Mouse (Mus musculus) neural tube, embryonic 14.5 days (tissue): Measurements from ENCODE around the gene Slc13a3. TPM values are rescaled to one million over a fixed set of nuclear protein-coding genes. Genes with fewer than 3 reads are reported as not detected.

ENCODE experiments used
- ATAC-seq: fragments of 200-750 bp; cut with Nextera tagmentation; 2 replicates; pipeline ENCODE4 v1.8.0; 2017; ENCODE audit warnings: low read depth, mild to moderate bottlenecking, moderate TSS enrichment, moderate library complexity
- H3K27ac ChIP-seq: fragments of 300-500 bp; sonication (generic); 2 replicates; pipeline ENCODE4 v1.5.1; 2014; ENCODE audit warnings: low read depth, mild to moderate bottlenecking, control low read depth, low read length, moderate library complexity, mixed read lengths
- H3K27me3 ChIP-seq: fragments of 300-500 bp; sonication (generic); 2 replicates; pipeline ENCODE4 v1.6.1; 2014; ENCODE audit warnings: low read length; ENCODE audit not compliant: control insufficient read depth, insufficient read depth
- H3K36me3 ChIP-seq: fragments of 300-500 bp; sonication (generic); 2 replicates; pipeline ENCODE4 v1.6.1; 2014; ENCODE audit warnings: low read length, mixed read lengths; ENCODE audit not compliant: control insufficient read depth, insufficient read depth
- H3K4me1 ChIP-seq: fragments of 300-500 bp; sonication (generic); 2 replicates; pipeline ENCODE4 v1.6.1; 2014; ENCODE audit warnings: low read length; ENCODE audit not compliant: control insufficient read depth, insufficient read depth
- H3K4me2 ChIP-seq: fragments of 300-500 bp; sonication (generic); 2 replicates; pipeline ENCODE4 v1.6.1; 2014; ENCODE audit warnings: mild to moderate bottlenecking, low read depth, low read length, control low read depth
- H3K4me3 ChIP-seq: fragments of 300-500 bp; sonication (generic); 2 replicates; pipeline ENCODE4 v1.5.1; 2014; ENCODE audit warnings: low read depth, low read length, control low read depth, mixed read lengths
- H3K9ac ChIP-seq: fragments of 300-500 bp; sonication (generic); replicated peaks from 2 replicates; pipeline ENCODE4 v1.6.1; 2014; ENCODE audit warnings: low read depth, mild to moderate bottlenecking, control low read depth, low read length, mixed read lengths
- H3K9me3 ChIP-seq: fragments of 300-500 bp; sonication (generic); 2 replicates; pipeline ENCODE4 v1.6.1; 2016; ENCODE audit warnings: low read length; ENCODE audit not compliant: control insufficient read depth
- WGBS: fragments of 180-500 bp; shearing (Covaris S2); extraction: QIAGEN DNeasy Blood & Tissue Kit; methylation state at CpG from one replicate; pipeline ENCODE4 v1.1.7; 2014; 5-methylcytosine and 5-hydroxymethylcytosine counted together
- polyA plus RNA-seq: library from polyadenylated mRNA; unstranded; fragments of >200 nt; fragmentation: Nextera tagmentation; extraction: Ambion mirVana; gene quantifications from 2 replicates; pipeline ENCODE4 v1.2.1, GENCODE M21; 2014

Slc13a3 gene
- polyA plus RNA-seq, 1 experiment from 2014 or later, result 1.3 TPM

DNA sequence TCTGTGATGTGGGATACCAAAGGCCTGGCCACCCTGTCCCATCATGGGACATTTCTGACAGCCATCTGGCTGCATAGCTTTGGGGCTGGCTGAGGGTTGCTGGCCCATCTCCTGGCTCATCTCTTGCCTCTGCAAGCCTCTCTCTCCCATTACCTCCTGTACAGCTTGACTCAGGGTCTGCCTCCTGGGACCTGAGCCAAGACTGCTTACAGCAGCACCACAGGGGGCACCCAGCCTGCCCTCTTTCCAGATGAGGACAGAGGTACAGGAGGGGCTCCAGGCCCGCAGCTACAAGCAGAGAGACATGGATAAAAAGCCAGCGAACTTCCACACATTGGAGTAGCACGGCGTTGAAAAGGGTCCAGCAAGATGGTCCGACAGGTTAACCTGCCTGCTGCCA is 13.4 kb upstream of the Slc13a3 start:
- no peaks in the 10 kb centered on the region for H3K9me3 ChIP-seq
- H3K4me2 ChIP-seq, result no peak overlapping the region
- H3K9ac ChIP-seq, result no peak overlapping the region
- H3K36me3 ChIP-seq, result peaks cover 23% of the 10 kb centered on the region
- peaks cover 7% of the 10 kb centered on the region; the same call in 1 of the 2 replicates for H3K4me1 ChIP-seq
- H3K4me3 ChIP-seq, result no peak overlapping the region
- WGBS, result 74% methylated on average over 5 of the region's 5 CpGs
- no peak for ATAC-seq
- no peaks in the 10 kb centered on the region for H3K27me3 ChIP-seq
- no peak overlapping the region for H3K27ac ChIP-seq

GRCm38 (mm10) chr2:165485826-165486225 is 12.8 kb upstream of the Slc13a3 start:
- Histone ChIP-seq H3K27me3 (no peaks in the 10 kb centered on the region), H3K9ac (no peak overlapping the region), H3K4me2 (no peak overlapping the region), H3K27ac (no peak overlapping the region), H3K9me3 (no peaks in the 10 kb centered on the region), H3K36me3 (peaks cover 22% of the 10 kb centered on the region), H3K4me3 (no peak overlapping the region), H3K4me1 (peaks cover 7% of the 10 kb centered on the region; the same call in 1 of the 2 replicates)
- no peak for ATAC-seq
- WGBS, result 60% methylated on average over 3 of the region's 3 CpGs

GRCm38 (mm10) chr2:165484152-165484551 is 11.1 kb upstream of the Slc13a3 start:
- Histone ChIP-seq H3K9ac (no peak overlapping the region), H3K27me3 (no peaks in the 10 kb centered on the region), H3K36me3 (peaks cover 10% of the 10 kb centered on the region), H3K27ac (no peak overlapping the region), H3K9me3 (no peaks in the 10 kb centered on the region), H3K4me3 (no peak overlapping the region), H3K4me1 (peaks cover 7% of the 10 kb centered on the region; the same call in 1 of the 2 replicates), H3K4me2 (no peak overlapping the region)
- ATAC-seq, result no peak
- WGBS, result 74% methylated on average over 6 of the region's 6 CpGs

DNA sequence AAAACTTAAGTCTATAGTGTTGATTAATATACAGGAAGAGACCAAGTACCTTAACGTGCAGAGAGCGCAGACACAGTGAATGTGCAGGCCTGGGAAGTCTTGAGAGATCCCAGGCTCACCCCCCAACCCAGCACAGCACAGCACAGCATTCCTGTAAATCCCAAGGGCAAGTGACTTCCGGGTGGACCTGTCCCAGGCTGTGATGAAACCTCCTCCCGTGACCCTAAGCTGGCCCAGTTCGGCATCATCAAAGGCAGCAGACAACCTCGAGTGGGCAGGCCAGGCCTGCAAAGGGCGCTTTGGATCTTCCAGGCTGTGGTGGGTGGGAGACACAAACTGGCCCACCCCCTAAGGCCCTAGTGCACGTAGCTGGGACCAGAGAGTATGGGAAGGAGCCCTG is 9.0 kb upstream of the Slc13a3 start:
- Histone ChIP-seq H3K36me3 (no peaks in the 10 kb centered on the region), H3K4me3 (no peak overlapping the region), H3K4me1 (peaks cover 6% of the 10 kb centered on the region; the same call in 1 of the 2 replicates), H3K27me3 (no peaks in the 10 kb centered on the region), H3K9ac (no peak overlapping the region), H3K9me3 (no peaks in the 10 kb centered on the region), H3K4me2 (no peak overlapping the region), H3K27ac (no peak overlapping the region)
- 68% methylated on average over 8 of the region's 8 CpGs for WGBS
- ATAC-seq, result no peak

DNA sequence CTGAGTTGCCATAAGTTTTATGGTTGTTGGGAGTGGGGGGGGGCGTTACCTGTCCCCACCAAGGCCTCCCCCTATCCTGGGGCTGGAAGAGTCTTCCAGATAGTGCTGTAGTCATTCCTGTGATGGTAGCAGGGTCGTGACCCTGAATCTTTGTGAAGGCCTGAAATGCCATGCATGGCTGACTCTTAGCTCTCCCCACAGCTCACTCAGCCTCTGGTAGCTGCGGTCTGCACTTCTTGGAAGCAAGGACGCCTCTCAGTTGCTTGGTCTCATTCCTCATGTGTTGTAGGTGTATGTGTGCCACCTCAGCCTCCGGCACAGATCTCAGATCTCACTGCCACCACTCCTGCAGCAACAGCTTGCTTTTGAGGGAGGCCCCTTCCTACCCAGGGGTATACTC is 2.8 kb upstream of the Slc13a3 start:
- Histone ChIP-seq H3K4me1 (peaks cover 5% of the 10 kb centered on the region; the same call in 1 of the 2 replicates), H3K4me3 (no peak overlapping the region), H3K36me3 (no peaks in the 10 kb centered on the region), H3K27ac (no peak overlapping the region), H3K27me3 (peaks cover 6% of the 10 kb centered on the region; the same call in 1 of the 2 replicates), H3K9ac (no peak overlapping the region), H3K9me3 (no peaks in the 10 kb centered on the region), H3K4me2 (no peak overlapping the region)
- ATAC-seq, result no peak
- 50% methylated on average over 5 of the region's 5 CpGs for WGBS

DNA sequence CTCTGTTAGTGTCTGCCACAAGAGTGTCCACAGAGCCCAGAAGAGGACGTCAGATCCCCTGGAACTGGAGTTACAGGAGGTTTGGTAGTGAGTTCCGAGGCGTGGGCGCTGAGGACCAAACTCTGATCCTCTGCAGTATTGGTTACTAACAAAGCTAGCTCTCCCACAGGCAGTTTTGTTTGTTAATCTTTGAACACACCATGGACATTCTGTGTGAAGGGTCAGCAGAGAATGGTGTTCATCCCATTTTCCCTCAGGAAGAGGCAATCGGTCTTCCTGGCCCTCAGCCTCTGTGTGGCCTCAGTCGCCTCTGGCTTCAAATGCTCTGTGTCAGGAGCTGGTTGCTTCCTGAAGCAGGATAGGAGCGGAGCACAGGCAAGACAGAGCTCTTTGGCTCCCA is 2.4 kb upstream of the Slc13a3 start:
- ATAC-seq, result no peak
- no peaks in the 10 kb centered on the region for H3K36me3 ChIP-seq
- H3K9me3 ChIP-seq, result no peaks in the 10 kb centered on the region
- WGBS, result 75% methylated on average over 7 of the region's 7 CpGs
- H3K4me3 ChIP-seq, result no peak overlapping the region
- no peak overlapping the region for H3K4me2 ChIP-seq
- H3K9ac ChIP-seq, result no peak overlapping the region
- H3K4me1 ChIP-seq, result peaks cover 5% of the 10 kb centered on the region; the same call in 1 of the 2 replicates
- H3K27me3 ChIP-seq, result peaks cover 6% of the 10 kb centered on the region; the same call in 1 of the 2 replicates
- H3K27ac ChIP-seq, result no peak overlapping the region

DNA sequence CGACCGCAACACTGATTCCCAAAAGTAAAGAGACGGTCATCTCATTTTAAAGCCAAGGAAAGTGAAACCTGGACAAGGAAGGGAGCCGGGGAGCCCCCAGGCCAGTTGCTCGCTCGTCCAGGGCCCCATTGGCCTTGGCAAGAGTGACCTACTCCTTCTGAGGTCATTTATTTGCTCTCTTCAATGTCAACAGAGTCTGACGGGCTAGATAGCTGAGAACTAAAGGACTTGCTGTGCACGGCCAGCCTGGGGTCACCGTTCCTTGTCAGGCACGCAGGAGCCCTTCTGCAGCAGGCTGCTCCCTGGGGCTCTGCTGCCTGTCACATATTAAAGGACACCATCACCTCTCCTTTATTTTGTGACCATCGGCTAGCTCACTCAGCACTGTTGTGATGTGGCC is 1.1 kb downstream of the Slc13a3 start:
- 87% methylated on average over 11 of the region's 11 CpGs for WGBS
- Histone ChIP-seq H3K4me2 (no peak overlapping the region), H3K4me1 (peaks cover 8% of the 10 kb centered on the region; the same call in 1 of the 2 replicates), H3K9me3 (no peaks in the 10 kb centered on the region), H3K36me3 (no peaks in the 10 kb centered on the region), H3K27me3 (peaks cover 6% of the 10 kb centered on the region; the same call in 1 of the 2 replicates), H3K4me3 (no peak overlapping the region), H3K9ac (no peak overlapping the region), H3K27ac (no peak overlapping the region)
- ATAC-seq, result no peak

DNA sequence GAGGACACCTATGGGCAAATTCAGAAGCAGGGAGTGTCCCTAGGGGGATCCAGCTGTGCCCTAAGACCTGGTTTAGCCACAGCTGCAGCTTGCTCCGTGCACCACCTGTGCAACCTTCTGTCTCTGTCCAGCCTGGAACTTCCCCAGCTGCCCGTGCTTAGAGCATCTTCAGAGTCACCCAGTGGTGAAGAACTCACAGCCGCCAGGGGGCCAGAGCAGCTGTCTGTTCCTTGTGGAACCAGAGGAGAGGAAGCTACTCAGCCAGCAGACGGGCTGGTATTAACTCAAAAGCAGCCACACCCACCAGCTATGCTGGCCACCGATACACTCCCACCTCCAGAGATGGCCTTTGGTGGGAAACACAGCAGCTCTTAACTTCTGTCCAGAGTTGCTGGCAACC is 2.9 kb downstream of the Slc13a3 start:
- H3K27ac ChIP-seq, result no peak overlapping the region
- no peak overlapping the region for H3K4me2 ChIP-seq
- H3K4me3 ChIP-seq, result no peak overlapping the region
- peaks cover 6% of the 10 kb centered on the region; the same call in 1 of the 2 replicates for H3K27me3 ChIP-seq
- H3K9me3 ChIP-seq, result no peaks in the 10 kb centered on the region
- no peak overlapping the region for H3K9ac ChIP-seq
- peaks cover 8% of the 10 kb centered on the region; the same call in 1 of the 2 replicates for H3K4me1 ChIP-seq
- 43% methylated on average over 5 of the region's 5 CpGs for WGBS
- ATAC-seq, result no peak
- H3K36me3 ChIP-seq, result no peaks in the 10 kb centered on the region

- H3K4me2 ChIP-seq, result no peak overlapping the region
- no peak overlapping the region for H3K9ac ChIP-seq
- H3K4me1 ChIP-seq, result peaks cover 6% of the 10 kb centered on the region; the same call in 1 of the 2 replicates
- no peak for ATAC-seq
- H3K9me3 ChIP-seq, result no peaks in the 10 kb centered on the region
- peaks cover 6% of the 10 kb centered on the region; the same call in 1 of the 2 replicates for H3K27me3 ChIP-seq
- H3K27ac ChIP-seq, result no peak overlapping the region
- no peaks in the 10 kb centered on the region for H3K36me3 ChIP-seq
- 55% methylated on average over 15 of the region's 15 CpGs for WGBS
- H3K4me3 ChIP-seq, result no peak overlapping the region
Measured at GRCm38 (mm10) chr2:165467824-165468452, 5.1 kb downstream of the Slc13a3 start.
